Mouse (Mus musculus) spleen, postnatal 14 days (tissue): ENCODE measurements around the gene Hint3.

Experiments used
- DNase-seq, 2 experiments: peaks; one replicate each; pipeline ENCODE4 v3.0.0; 2021 to 2022; ENCODE audit warnings: low spot score in 2 of 2

Hint3 gene

DNA sequence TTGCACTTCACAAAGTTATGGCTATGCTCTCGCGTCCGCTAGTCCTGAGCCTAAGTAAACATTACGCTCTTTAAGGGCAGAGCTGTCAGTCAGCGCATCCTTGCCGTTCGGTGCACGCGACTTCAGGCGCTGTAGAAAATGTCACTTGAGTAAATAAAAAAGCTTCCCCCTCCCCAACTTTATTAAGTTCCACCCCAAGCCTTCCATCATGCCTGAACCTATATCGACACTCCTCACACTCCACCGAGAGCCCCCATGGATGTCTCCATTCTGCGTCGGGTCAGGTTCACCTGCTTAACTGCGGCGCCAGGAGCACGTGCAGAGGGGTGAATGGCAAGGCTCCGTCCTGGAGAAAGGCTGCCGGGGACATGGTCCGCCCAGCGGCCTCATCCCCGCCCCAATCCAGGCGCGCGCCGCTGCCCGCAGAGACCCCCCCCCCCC is 29.3 kb downstream of the Hint3 start:
- no peak for DNase-seq

DNA sequence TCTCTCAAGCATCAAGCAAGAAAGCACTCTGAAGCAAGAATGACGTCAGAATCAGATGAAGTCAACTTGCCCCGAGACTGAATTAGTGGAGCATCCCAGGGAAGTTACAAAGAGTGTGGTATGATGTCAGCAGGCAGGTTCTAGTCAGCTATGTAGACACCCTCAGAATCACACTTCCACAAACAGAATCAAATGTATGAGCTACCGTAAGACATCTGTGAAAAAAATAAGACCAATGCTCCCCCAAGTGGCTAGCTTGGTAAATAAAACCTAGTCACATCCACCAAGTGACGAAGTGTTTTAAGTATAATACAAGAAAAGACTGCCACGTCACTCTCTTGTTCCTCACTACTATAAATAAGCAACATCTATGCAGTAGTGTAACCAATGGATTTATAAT is 42.4 kb downstream of the Hint3 start:
- DNase-seq, result no peak

DNA sequence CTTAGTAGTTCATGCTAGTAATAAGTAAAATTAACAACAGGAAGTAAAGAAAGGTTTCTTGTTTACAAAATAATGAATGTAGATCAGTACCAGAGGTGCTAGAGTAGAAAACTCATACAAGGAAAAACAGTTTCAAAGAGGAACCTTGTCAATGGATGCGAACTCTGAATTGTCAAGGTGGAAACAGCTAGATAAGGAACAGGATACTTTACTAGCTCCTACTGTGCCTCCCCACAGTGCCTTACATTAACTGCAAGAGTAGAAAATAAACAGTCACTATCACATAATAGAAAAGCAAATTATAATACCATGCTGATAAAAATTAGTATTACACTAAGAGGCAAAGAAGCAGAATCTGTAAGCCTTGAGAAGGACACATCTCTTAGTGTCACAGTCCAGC is 43.7 kb downstream of the Hint3 start:
- DNase-seq, result no peak

DNA sequence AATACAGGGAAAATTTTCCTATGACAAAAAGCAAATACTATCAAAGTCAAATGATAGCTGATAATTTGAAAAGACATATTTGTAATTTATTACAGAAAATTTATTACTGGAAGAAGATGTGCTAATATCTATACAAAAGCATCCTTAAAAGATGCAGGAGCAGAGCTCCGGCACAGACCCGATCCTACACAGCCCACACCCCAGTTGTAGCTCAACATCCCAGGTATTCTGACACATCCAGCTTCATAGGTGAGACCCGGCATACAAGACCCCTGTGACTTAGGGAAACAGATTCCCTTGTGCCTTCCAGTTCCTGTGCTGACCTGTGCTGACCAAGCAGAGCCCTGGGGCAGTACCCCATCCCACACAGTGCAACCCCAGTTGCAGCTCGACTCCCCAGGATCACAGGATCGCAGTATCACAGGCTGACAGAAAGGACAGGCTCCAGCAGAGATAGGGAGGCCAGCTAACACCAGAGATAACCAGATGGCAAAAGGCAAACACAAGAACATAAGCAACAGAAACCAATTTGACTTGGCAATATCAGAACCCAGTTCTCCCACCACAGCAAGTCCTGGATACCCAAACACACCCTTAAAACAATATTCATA is 51.7 kb downstream of the Hint3 start:
- DNase-seq, result no peak

DNA sequence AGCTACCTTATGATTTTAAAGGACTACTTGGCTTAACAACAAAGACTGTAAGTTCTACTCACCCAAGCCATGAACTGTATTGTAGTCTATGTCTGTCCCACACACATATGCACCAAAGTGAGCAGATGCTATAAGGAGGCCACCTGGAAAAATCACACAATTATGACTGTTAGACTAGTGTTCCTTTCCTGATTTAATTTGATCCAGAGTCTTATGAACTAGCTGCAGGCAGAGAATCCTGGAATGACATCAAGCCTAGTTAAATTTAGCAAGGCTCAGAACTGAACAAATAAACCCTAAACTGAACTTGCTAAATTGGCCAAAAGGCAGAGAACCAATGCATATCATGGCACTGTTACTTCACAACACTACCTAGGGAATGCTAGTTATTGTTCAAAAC is 63.1 kb downstream of the Hint3 start:
- no peak for DNase-seq

DNA sequence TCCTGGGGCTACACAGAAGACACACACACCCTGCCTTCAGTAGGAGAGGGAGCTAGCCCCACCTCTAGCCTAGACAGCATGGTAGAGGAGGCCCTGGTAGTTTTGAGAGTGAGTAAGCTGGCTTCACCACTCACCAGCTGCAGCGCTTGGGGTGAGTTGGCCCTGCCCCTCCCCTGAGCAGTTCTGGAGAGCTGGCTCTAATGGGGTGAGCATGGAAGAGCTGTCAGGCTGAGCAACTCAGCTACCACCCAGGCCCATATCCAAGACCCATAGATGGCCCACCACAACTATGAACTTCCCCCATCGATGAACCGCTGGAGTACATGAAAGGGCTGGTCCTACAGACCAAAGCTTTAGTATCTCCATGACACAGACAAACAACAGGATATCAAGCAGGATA is 64.8 kb downstream of the Hint3 start:
- no peak for DNase-seq
